Mouse (Mus musculus) central nervous system, embryonic 18 days (tissue): ENCODE measurements around the gene Dhh. TPM values are rescaled to one million over a fixed set of nuclear protein-coding genes. Genes with fewer than 3 reads are reported as not detected.

Experiments used
- polyA plus RNA-seq: library from polyadenylated mRNA; depleted of rRNA; stranded (reverse); fragments of >200 nt; gene quantifications from 2 replicates; pipeline ENCODE4 v1.2.3, GENCODE M21; 2012; rRNA removed

The Dhh gene
- 0.39 and 1.5 TPM in 2 replicates for polyA plus RNA-seq

GRCm38 (mm10) chr15:98897928-98898800 is at the start of gene Dhh:
Dhh (minus strand) TSS chr15:98898540.

DNA sequence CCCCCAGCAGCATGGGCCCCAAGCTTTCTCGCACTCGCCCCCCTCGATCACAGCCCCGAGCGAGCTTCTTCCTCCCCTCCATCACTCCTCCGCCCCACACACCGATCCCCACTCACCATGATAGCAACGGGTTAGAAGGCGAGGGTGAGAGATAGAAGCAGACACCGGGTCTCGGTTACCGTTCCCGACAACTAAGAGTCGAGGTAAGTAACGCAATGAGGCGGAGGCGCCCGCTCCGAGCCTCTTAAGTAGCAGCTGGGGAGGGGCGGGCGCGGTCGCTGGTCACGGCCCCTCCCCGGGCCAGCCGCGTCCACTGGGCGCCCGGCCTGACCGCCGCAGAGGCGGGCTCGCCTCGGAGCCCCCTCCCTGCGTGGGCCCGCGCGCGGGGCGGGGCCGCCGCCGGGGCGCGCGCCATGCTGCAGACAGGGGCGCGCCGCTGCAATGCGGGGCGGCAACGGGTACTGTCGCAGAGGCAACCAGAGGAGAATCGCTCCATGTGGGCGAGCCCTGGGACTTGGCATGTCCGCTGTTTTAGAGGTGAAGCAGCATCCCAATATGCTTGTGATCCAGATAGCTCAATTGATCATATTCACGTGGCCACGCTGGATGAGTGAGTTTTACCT is 36.0 kb upstream of the Dhh start, which contains the start of gene Tuba1b:
Gene Tuba1b, minus strand, starts transcription at position 349 of the 623 bp plus-strand sequence.

GRCm38 (mm10) chr15:98917538-98918498 is 19.5 kb upstream of the Dhh start, which contains the start of gene Lmbr1l:
Lmbr1l (minus strand) TSS chr15:98918231.

DNA sequence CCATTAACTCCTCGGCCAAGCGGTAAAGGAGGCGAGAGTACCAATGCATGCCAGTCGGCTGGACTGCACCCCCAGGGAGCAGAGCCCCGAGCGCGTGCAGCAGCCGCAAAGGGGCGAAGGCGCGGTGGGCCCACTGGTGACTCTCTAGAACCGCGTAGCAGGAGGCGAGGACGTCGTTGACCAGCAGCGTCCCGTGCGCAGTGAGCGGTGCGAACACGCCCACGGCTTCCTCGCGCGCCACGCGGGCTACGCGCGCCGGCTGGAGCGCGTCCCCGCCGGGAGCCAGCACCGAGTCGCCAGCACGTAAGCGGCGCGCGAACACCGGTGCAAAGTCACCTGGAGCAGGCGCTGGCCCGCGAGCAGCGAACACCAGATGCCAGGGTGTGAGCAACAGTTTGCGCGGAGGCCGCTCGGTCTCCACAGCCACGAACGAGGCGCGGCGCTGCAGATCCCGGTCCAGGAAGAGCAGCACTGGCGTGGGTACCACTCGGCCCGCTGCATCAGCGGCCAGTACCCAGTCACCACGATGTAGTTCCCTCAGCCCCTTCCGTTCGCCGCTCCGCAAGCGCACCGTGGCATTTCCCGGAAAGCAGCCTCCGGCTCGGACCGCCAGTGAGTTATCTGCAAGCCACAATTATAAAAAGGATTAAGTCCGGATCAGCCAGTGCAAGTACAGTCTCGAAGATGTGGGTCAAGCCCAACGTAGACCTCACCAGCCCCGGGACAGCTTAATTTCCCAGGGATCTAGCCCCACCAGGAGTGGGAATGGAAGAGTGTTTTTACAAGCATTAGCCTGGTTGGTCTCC is 4.2 kb downstream of the Dhh start, which contains the start of gene Rhebl1:
Gene Rhebl1, minus strand, starts transcription at position 601 of the 806 bp plus-strand sequence.

DNA sequence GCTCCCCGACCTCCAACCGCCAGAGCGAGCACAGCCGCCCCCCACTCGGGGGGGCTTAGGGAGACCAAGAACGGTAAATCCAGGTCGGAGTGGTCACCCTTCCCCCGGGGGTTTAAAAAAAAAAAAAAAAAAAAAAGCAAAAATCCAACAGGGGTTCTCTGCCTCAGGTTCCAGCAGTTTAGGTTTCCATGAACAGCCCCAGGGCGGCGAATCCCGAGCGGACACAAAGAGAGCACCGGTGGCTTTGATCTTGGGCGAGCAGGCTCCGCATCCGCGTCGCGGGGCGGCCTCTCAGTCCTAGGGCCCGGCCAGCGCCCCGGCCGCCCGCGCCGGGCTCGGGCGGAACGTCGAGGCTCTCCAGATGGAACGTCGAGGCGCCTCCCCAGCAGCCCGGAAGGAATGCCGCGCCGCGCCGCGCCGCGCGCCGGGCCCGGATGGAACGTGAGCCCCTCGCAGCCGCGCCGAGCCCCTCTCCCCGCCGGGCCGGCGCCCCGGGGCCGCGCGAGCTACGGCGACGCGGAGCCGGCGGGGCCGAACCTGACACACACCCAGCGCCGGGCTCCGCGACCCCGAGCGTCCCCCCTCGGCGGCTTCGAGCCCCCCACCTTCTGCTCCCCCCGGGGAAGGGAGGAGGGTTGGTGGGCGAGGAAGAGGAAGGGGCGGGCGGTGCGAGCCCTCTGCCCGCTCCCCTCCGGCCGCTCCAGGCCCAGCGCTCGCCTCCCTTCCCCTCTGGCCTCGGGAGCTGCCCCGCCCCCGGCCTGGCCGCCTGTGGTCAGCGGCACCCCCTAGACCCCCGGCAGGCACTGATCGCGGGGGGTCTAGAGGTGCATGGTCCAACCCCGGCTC is 27.0 kb downstream of the Dhh start, which contains the start of gene Kmt2d:
Gene Kmt2d, minus strand, starts transcription at position 135 of the 846 bp plus-strand sequence.

Other genes starting within 250 kb of the Dhh start
- gene Ddx23, start 235.6 kb downstream of the Dhh start, polyA plus RNA-seq = 41.2 and 44.4 TPM in 2 replicates
- 38.9 and 41.2 TPM in 2 replicates for gene Rnd1, start 221.1 kb downstream of the Dhh start, polyA plus RNA-seq
- 6.0 and 6.1 TPM in 2 replicates for gene Ccdc65, start 190.3 kb downstream of the Dhh start, polyA plus RNA-seq
- gene Fkbp11, start 170.3 kb downstream of the Dhh start, polyA plus RNA-seq = 3.0 and 6.1 TPM in 2 replicates
- 164 and 198 TPM in 2 replicates for gene Arf3, start 135.3 kb downstream of the Dhh start, polyA plus RNA-seq
- 0.35 and 1.4 TPM in 2 replicates for gene Wnt10b, start 120.4 kb downstream of the Dhh start, polyA plus RNA-seq
- gene Wnt1, start 108.7 kb downstream of the Dhh start, polyA plus RNA-seq = 0.19 and 0.21 TPM in 2 replicates
- 10.6 and 13.2 TPM in 2 replicates for gene Ddn, start 89.0 kb downstream of the Dhh start, polyA plus RNA-seq
- gene Prkag1, start 67.0 kb downstream of the Dhh start, polyA plus RNA-seq = 62.9 and 66.0 TPM in 2 replicates
- 21.3 and 24.1 TPM in 2 replicates for gene Kmt2d, start 27.3 kb downstream of the Dhh start, polyA plus RNA-seq
- gene Rhebl1, start 4.0 kb downstream of the Dhh start, polyA plus RNA-seq = 47.9 and 49.9 TPM in 2 replicates
- 75.4 and 86.9 TPM in 2 replicates for gene Lmbr1l, start 19.7 kb upstream of the Dhh start, polyA plus RNA-seq
- 1,779 and 1,791 TPM in 2 replicates for gene Tuba1b, start 36.0 kb upstream of the Dhh start, polyA plus RNA-seq
- gene Gm49450, start 55.0 kb upstream of the Dhh start, polyA plus RNA-seq = 384 and 475 TPM in 2 replicates
- 10,267 and 11,281 TPM in 2 replicates for gene Tuba1a, start 55.2 kb upstream of the Dhh start, polyA plus RNA-seq
- gene Tuba1c, start 131.4 kb upstream of the Dhh start, polyA plus RNA-seq = 32.6 and 36.8 TPM in 2 replicates
- 7.2 and 58.2 TPM in 2 replicates for gene Prph, start 156.6 kb upstream of the Dhh start, polyA plus RNA-seq
- gene Troap, start 176.0 kb upstream of the Dhh start, polyA plus RNA-seq = 5.7 and 7.4 TPM in 2 replicates
- gene C1ql4, start 189.3 kb upstream of the Dhh start, polyA plus RNA-seq = 4.2 and 4.5 TPM in 2 replicates
- 0.54 and 0.68 TPM in 2 replicates for gene Dnajc22, start 194.6 kb upstream of the Dhh start, polyA plus RNA-seq
- gene Spats2, start 227.4 kb upstream of the Dhh start, polyA plus RNA-seq = 37.9 and 39.9 TPM in 2 replicates